Mouse (Mus musculus) kidney, adult 2 months (tissue): ENCODE measurements around the gene Hoxa3. TPM values are rescaled to one million over a fixed set of nuclear protein-coding genes. Genes with fewer than 3 reads are reported as not detected.

Source experiments
- DNase-seq: peaks from one replicate; pipeline ENCODE4 v3.0.0; 2021
- H3K27ac ChIP-seq: fragments of 200-500 bp; 2 replicates; pipeline ENCODE4 v1.5.1; 2012; ENCODE audit warnings: low read depth, low read length, control low read depth, inconsistent platforms; ENCODE audit not compliant: insufficient read depth
- H3K27me3 ChIP-seq: fragments of 200-500 bp; replicated peaks from 2 replicates; pipeline ENCODE4 v1.6.1; 2012; ENCODE audit warnings: mild to moderate bottlenecking, moderate library complexity, low read length, inconsistent platforms; ENCODE audit not compliant: control insufficient read depth, insufficient read depth
- H3K36me3 ChIP-seq: fragments of 200-500 bp; 2 replicates; pipeline ENCODE4 v1.6.1; 2012; ENCODE audit warnings: mild to moderate bottlenecking, moderate library complexity, low read length, inconsistent platforms; ENCODE audit not compliant: control insufficient read depth, insufficient read depth
- H3K4me1 ChIP-seq: fragments of 200-500 bp; 2 replicates; pipeline ENCODE4 v1.6.1; 2011; ENCODE audit warnings: low read length; ENCODE audit not compliant: control insufficient read depth, insufficient read depth
- H3K4me3 ChIP-seq: fragments of 200-500 bp; 2 replicates; pipeline ENCODE4 v1.5.1; 2011; ENCODE audit warnings: mild to moderate bottlenecking, low read depth, low read length, control low read depth; ENCODE audit not compliant: insufficient read depth
- CTCF ChIP-seq: fragments of 200-500 bp; conservative IDR thresholded peaks from 2 replicates; pipeline ENCODE4 v1.5.1; 2011; ENCODE audit warnings: low read depth, mild to moderate bottlenecking, control low read depth, low read length, moderate library complexity, mixed read lengths; ENCODE audit not compliant: insufficient read depth, insufficient read length
- POLR2A ChIP-seq: fragments of 200-500 bp; IDR thresholded peaks from one replicate; pipeline ENCODE4 v1.6.1; 2011; ENCODE audit warnings: low read depth, low read length, control low read depth
- WGBS: fragments of 180-500 bp; shearing (Covaris S2); methylation state at CpG from one replicate; pipeline ENCODE4 v1.1.7; 2018; 5-methylcytosine and 5-hydroxymethylcytosine counted together
- polyA plus RNA-seq: library from polyadenylated mRNA; depleted of rRNA; stranded (reverse); fragments of >200 nt; gene quantifications from 2 replicates; pipeline ENCODE4 v1.2.3, GENCODE M21; 2012

Hoxa3 gene
- polyA plus RNA-seq, 1 experiment = 7.6 TPM

GRCm38 (mm10) chr6:52259081-52259790, 46.1 kb upstream of the Hoxa3 start:
- no peak for TF ChIP-seq CTCF
- no peak for TF ChIP-seq POLR2A
- 5% methylated on average over 25 of the region's 25 CpGs for WGBS
- H3K27me3 ChIP-seq = peaks cover 25% of the 10 kb centered on the region
- no peak overlapping the region for H3K27ac ChIP-seq
- H3K4me1 ChIP-seq = no peaks in the 10 kb centered on the region
- H3K36me3 ChIP-seq = no peaks in the 10 kb centered on the region
- no peak for DNase-seq
- H3K4me3 ChIP-seq = no peak overlapping the region

GRCm38 (mm10) chr6:52256956-52257355, 43.8 kb upstream of the Hoxa3 start:
- H3K4me1 ChIP-seq = no peaks in the 10 kb centered on the region

GRCm38 (mm10) chr6:52253511-52254500, 40.7 kb upstream of the Hoxa3 start:
- Histone ChIP-seq H3K27ac (no peak overlapping the region), H3K4me3 (no peak overlapping the region), H3K36me3 (no peaks in the 10 kb centered on the region), H3K4me1 (no peaks in the 10 kb centered on the region), H3K27me3 (peaks cover 5% of the 10 kb centered on the region; the same call in 1 of the 2 replicates)
- TF ChIP-seq POLR2A (no peak), CTCF (no peak)
- WGBS = 13% methylated on average over 59 of the region's 59 CpGs
- DNase-seq = peak; percentile 37

More at GRCm38 (mm10) chr6:52256956-52257355, 43.8 kb upstream of the Hoxa3 start:
- H3K4me3 ChIP-seq = no peak overlapping the region
- TF ChIP-seq POLR2A = no peak
- TF ChIP-seq CTCF = peak; percentile 90
- no peak overlapping the region for H3K27ac ChIP-seq
- no peaks in the 10 kb centered on the region for H3K36me3 ChIP-seq
- peaks cover 23% of the 10 kb centered on the region for H3K27me3 ChIP-seq
- peak; percentile 88 for DNase-seq
- WGBS = 2% methylated on average over 6 of the region's 6 CpGs

GRCm38 (mm10) chr6:52252775-52253376, 39.7 kb upstream of the Hoxa3 start:
- peak; percentile 4 for DNase-seq
- Histone ChIP-seq H3K4me1 (no peaks in the 10 kb centered on the region), H3K27ac (no peak overlapping the region), H3K36me3 (no peaks in the 10 kb centered on the region), H3K27me3 (peaks cover 5% of the 10 kb centered on the region; the same call in 1 of the 2 replicates), H3K4me3 (no peak overlapping the region)
- WGBS = 42% methylated on average over 35 of the region's 35 CpGs
- TF ChIP-seq CTCF (no peak), POLR2A (no peak)

- 80% methylated on average over 24 of the region's 24 CpGs for WGBS
- Histone ChIP-seq H3K4me1 (no peaks in the 10 kb centered on the region), H3K4me3 (no peak overlapping the region), H3K36me3 (no peaks in the 10 kb centered on the region), H3K27me3 (peaks cover 5% of the 10 kb centered on the region; the same call in 1 of the 2 replicates), H3K27ac (no peak overlapping the region)
- no peak for TF ChIP-seq CTCF
- TF ChIP-seq POLR2A = no peak
- no peak for DNase-seq
Observed at GRCm38 (mm10) chr6:52252016-52252774, 39.1 kb upstream of the Hoxa3 start.

GRCm38 (mm10) chr6:52251177-52251879, 38.2 kb upstream of the Hoxa3 start:
- WGBS = 83% methylated on average over 7 of the region's 7 CpGs
- DNase-seq = no peak
- Histone ChIP-seq H3K4me3 (no peak overlapping the region), H3K36me3 (no peaks in the 10 kb centered on the region), H3K27ac (no peak overlapping the region), H3K27me3 (peaks cover 5% of the 10 kb centered on the region; the same call in 1 of the 2 replicates), H3K4me1 (no peaks in the 10 kb centered on the region)
- TF ChIP-seq POLR2A = no peak
- TF ChIP-seq CTCF = no peak
